Mouse (Mus musculus) urinary bladder, postnatal 36 days (tissue): ENCODE data around the gene Gm19345.

ENCODE experiments used
- DNase-seq, 2 experiments: peaks; one replicate each; pipeline ENCODE4 v3.0.0; 2022; ENCODE audit warnings: low spot score in 2 of 2, mixed read lengths in 1 of 2

Gene Gm19345

GRCm38 (mm10) chr7:19871943-19872601, 20.3 kb downstream of the Gm19345 start:
- no peak for DNase-seq

- no peak for DNase-seq
These were observed 24.3 kb downstream of the Gm19345 start for GRCm38 (mm10) chr7:19875948-19876682.

GRCm38 (mm10) chr7:19876781-19877425, 25.1 kb downstream of the Gm19345 start:
- DNase-seq, result no peak

GRCm38 (mm10) chr7:19880754-19881153, 29.0 kb downstream of the Gm19345 start:
- no peak for DNase-seq

GRCm38 (mm10) chr7:19887849-19888248, 36.0 kb downstream of the Gm19345 start, which contains the start of gene Ceacam19:
Gene Ceacam19 (minus strand): TSS chr7:19887965.
- DNase-seq, result no peak

- DNase-seq, result peak in 1 of 2 experiments; percentile 46
These were observed 38.1 kb downstream of the Gm19345 start for GRCm38 (mm10) chr7:19889881-19890280.
